Mouse (Mus musculus): ENCODE measurements around the gene Gdpd5. TPM values are rescaled to one million over a fixed set of nuclear protein-coding genes. Genes with fewer than 3 reads are reported as not detected.

The Gdpd5 gene
- total and polyA plus RNA-seq, 3 experiments: 0.15 to 0.26 TPM; not detected in 1

DNA sequence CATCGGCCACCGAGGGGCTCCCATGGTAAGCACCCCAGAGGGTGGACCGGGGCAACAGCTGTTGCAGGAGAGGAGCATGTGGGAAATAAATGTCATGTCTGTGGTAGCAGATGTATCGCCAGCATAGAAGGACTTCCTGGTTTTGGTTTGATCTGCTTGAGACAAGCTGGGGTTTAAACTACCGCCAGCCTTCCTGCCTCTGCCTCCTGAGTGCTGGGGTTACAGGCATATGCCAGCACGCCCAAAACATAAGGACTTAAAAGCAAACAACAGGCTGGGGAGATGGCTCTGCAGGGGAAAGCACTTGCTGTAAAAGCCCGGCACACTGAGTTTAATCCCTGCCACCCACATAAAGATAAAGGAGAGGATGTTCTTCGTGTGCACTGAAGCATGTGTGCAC, 67.8 kb downstream of the Gdpd5 start:
- peak; percentile 52 for DNase-seq (ENCODE audit: low read depth, low spot score)
- H3K27ac ChIP-seq (ENCODE audit: control insufficient read depth, low read depth, low read length): no peak overlapping the region
- TF ChIP-seq ZKSCAN1 (IDR thresholded peaks at IDR 0.05; ENCODE audit: low read depth, low read length): no peak
- TF ChIP-seq GABPA (IDR thresholded peaks at IDR 0.05; ENCODE audit: low read depth, low read length): no peak
- no peak for TF ChIP-seq ETS1 (IDR thresholded peaks at IDR 0.05; ENCODE audit: low read depth, low read length)
- TF ChIP-seq POLR2AphosphoS2 (IDR thresholded peaks at IDR 0.05; ENCODE audit: low read length): no peak
- no peak for TF ChIP-seq MXI1 (IDR thresholded peaks at IDR 0.05; ENCODE audit: low read depth, low read length)
- TF ChIP-seq KAT2A (conservative IDR thresholded peaks at IDR 0.05; ENCODE audit: low read depth, low read length): no peak
- TF ChIP-seq MEF2A (IDR thresholded peaks at IDR 0.05; ENCODE audit: extremely low read depth, insufficient replicate concordance, low read depth, low read length, poor library complexity, severe bottlenecking): no peak
- no peak for TF ChIP-seq NELFE (IDR thresholded peaks at IDR 0.05; ENCODE audit: low read depth, low read length)
- no peak for TF ChIP-seq ELF1 (IDR thresholded peaks at IDR 0.05; ENCODE audit: low read depth, low read length)
- peaks cover 0 to 15% of the 10 kb centered on the region in 2 experiments; a peak in 2 of 4 replicates for H3K4me1 ChIP-seq (ENCODE audit: control insufficient read depth in 1 of 2, insufficient read depth in 2 of 2, low read length in 2 of 2)
- no peaks in the 10 kb centered on the region for H3K27me3 ChIP-seq (ENCODE audit: control insufficient read depth in 1 of 2, insufficient read depth in 2 of 2, low read length in 2 of 2)
- H3K79me2 ChIP-seq (ENCODE audit: control insufficient read depth, insufficient read depth, low read length, poor library complexity): no peaks in the 10 kb centered on the region
- no peaks in the 10 kb centered on the region for H3K9me3 ChIP-seq (replicated peaks; ENCODE audit: insufficient read depth, low read length)
- no peaks in the 10 kb centered on the region for H3K36me3 ChIP-seq (ENCODE audit: control insufficient read depth in 1 of 2, insufficient read depth in 2 of 2, low read length in 2 of 2)
- no peak overlapping the region for H3K4me3 ChIP-seq (ENCODE audit: control insufficient read depth in 1 of 2, insufficient read depth in 1 of 2, low read depth in 2 of 2, low read length in 2 of 2)
- H3K9ac ChIP-seq (ENCODE audit: control insufficient read depth, low read depth, low read length, poor library complexity, severe bottlenecking): no peak overlapping the region

DNA sequence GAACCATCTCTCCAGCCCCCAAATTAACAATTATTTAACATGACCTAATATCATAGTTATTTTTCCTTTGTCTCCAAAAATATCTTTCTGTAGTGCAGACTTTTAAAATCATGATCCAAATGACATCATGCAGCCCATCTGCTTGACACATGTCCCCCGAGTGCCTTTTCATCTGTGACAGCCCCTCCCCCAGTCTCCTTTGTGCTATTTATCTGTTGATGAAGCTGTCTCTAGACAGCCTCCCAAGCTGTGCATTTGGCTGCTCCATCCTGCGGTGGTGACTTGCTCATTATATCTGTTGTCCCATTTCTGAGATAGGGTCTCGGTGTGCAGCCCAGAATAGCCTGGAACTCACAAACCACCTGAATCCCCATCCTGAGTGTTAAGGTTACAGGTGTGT, 68.5 kb downstream of the Gdpd5 start:
- Histone ChIP-seq H3K4me3 (ENCODE audit: control insufficient read depth in 1 of 2, insufficient read depth in 1 of 2, low read depth in 2 of 2, low read length in 2 of 2) (no peak overlapping the region), H3K4me1 (ENCODE audit: control insufficient read depth in 1 of 2, insufficient read depth in 2 of 2, low read length in 2 of 2) (peaks cover 0 to 15% of the 10 kb centered on the region in 2 experiments; a peak in 2 of 4 replicates), H3K27ac (ENCODE audit: control insufficient read depth, low read depth, low read length) (no peak overlapping the region), H3K36me3 (ENCODE audit: control insufficient read depth in 1 of 2, insufficient read depth in 2 of 2, low read length in 2 of 2) (no peaks in the 10 kb centered on the region), H3K9ac (ENCODE audit: control insufficient read depth, low read depth, low read length, poor library complexity, severe bottlenecking) (no peak overlapping the region), H3K27me3 (ENCODE audit: control insufficient read depth in 1 of 2, insufficient read depth in 2 of 2, low read length in 2 of 2) (no peaks in the 10 kb centered on the region), H3K9me3 (replicated peaks; ENCODE audit: insufficient read depth, low read length) (no peaks in the 10 kb centered on the region), H3K79me2 (ENCODE audit: control insufficient read depth, insufficient read depth, low read length, poor library complexity) (no peaks in the 10 kb centered on the region)
- no peak for DNase-seq (ENCODE audit: low read depth, low spot score)
- TF ChIP-seq ETS1 (IDR thresholded peaks at IDR 0.05; ENCODE audit: low read depth, low read length) (0 out of 2 replicates have a peak, but pooled peaks have one; percentile 1), TAL1 (IDR thresholded peaks at IDR 0.05; ENCODE audit: low read length) (no peak), ZNF384 (IDR thresholded peaks at IDR 0.05; ENCODE audit: low read depth, low read length) (no peak), CHD1 (IDR thresholded peaks at IDR 0.05; ENCODE audit: low read depth, low read length) (no peak)

DNA sequence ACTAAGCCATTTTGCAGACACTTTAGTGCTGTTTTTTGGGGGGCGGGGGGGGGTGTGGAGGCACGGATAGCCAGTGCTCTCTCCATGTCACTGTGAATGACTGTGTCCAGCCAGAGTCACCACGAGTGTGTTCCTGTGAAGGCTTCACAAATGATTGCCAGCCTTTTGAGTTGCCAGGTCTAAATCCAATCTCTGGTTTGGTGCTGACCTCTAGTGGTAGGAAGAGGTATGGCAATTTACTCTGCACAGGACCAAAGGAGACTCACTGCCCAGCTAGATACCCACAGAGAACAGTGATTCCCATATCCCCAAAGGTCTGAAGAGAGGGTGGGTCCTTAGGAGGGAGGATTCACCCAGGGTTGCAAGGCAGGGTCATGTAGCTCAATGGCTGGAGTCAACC, 69.5 kb downstream of the Gdpd5 start:
- Histone ChIP-seq H3K9ac (ENCODE audit: control insufficient read depth, low read depth, low read length, poor library complexity, severe bottlenecking) (no peak overlapping the region), H3K9me3 (replicated peaks; ENCODE audit: insufficient read depth, low read length) (no peaks in the 10 kb centered on the region)
- peak; percentile 81 for DNase-seq (ENCODE audit: low read depth, low spot score)
- TF ChIP-seq MAZ (IDR thresholded peaks at IDR 0.05; ENCODE audit: low read depth, low read length) (no peak), MYC (IDR thresholded peaks at IDR 0.05; ENCODE audit: low read depth, low read length) (peak; percentile 77; the same call in 1 of the 2 replicates), MAFK (IDR thresholded peaks at IDR 0.05; ENCODE audit: borderline replicate concordance, low read depth, low read length) (no peak), USF1 (IDR thresholded peaks at IDR 0.05; ENCODE audit: low read depth, low read length) (no peak), GABPA (IDR thresholded peaks at IDR 0.05; ENCODE audit: low read depth, low read length) (no peak), NELFE (IDR thresholded peaks at IDR 0.05; ENCODE audit: low read depth, low read length) (no peak), MEF2A (IDR thresholded peaks at IDR 0.05; ENCODE audit: extremely low read depth, insufficient replicate concordance, low read depth, low read length, poor library complexity, severe bottlenecking) (no peak), EP300 (IDR thresholded peaks at IDR 0.05; ENCODE audit: low read depth in 1 of 2, low read length in 2 of 2) (no peak), TBP (IDR thresholded peaks at IDR 0.05; ENCODE audit: low read depth, low read length) (no peak), HCFC1 (IDR thresholded peaks at IDR 0.05; ENCODE audit: low read depth, low read length) (no peak), BHLHE40 (IDR thresholded peaks at IDR 0.05; ENCODE audit: borderline replicate concordance, low read depth, low read length) (0 out of 2 replicates have a peak, but pooled peaks have one; percentile 24), MXI1 (IDR thresholded peaks at IDR 0.05; ENCODE audit: low read depth, low read length) (0 out of 2 replicates have a peak, but pooled peaks have one; percentile 48), TCF12 (IDR thresholded peaks at IDR 0.05; ENCODE audit: low read depth, low read length) (no peak), POLR2AphosphoS5 (IDR thresholded peaks at IDR 0.05; ENCODE audit: borderline replicate concordance, low read depth, low read length) (no peak), SMC3 (IDR thresholded peaks at IDR 0.05; ENCODE audit: low read depth, low read length) (peak; percentile 73), ELF1 (IDR thresholded peaks at IDR 0.05; ENCODE audit: low read depth, low read length) (no peak), MAX (IDR thresholded peaks at IDR 0.05; ENCODE audit: low read length) (no peak), JUND (IDR thresholded peaks at IDR 0.05; ENCODE audit: low read depth, low read length) (no peak), ETS1 (IDR thresholded peaks at IDR 0.05; ENCODE audit: low read depth, low read length) (no peak)

More for the DNA sequence above, 69.5 kb downstream of the Gdpd5 start:
- H3K27ac ChIP-seq (ENCODE audit: control insufficient read depth, low read depth, low read length): no peak overlapping the region
- no peak overlapping the region for H3K4me3 ChIP-seq (ENCODE audit: control insufficient read depth in 1 of 2, insufficient read depth in 1 of 2, low read depth in 2 of 2, low read length in 2 of 2)
- no peaks in the 10 kb centered on the region for H3K27me3 ChIP-seq (ENCODE audit: control insufficient read depth in 1 of 2, insufficient read depth in 2 of 2, low read length in 2 of 2)
- no peaks in the 10 kb centered on the region for H3K79me2 ChIP-seq (ENCODE audit: control insufficient read depth, insufficient read depth, low read length, poor library complexity)
- H3K4me1 ChIP-seq (ENCODE audit: control insufficient read depth in 1 of 2, insufficient read depth in 2 of 2, low read length in 2 of 2): peaks cover 0 to 15% of the 10 kb centered on the region in 2 experiments; a peak in 2 of 4 replicates
- no peaks in the 10 kb centered on the region for H3K36me3 ChIP-seq (ENCODE audit: control insufficient read depth in 1 of 2, insufficient read depth in 2 of 2, low read length in 2 of 2)
